Mouse (Mus musculus) forebrain, embryonic 13.5 days (tissue): ENCODE data around the gene Zfyve1. TPM values are rescaled to one million over a fixed set of nuclear protein-coding genes. Genes with fewer than 3 reads are reported as not detected.
"Not testable (repeated sequence)": the region's sequence is repeated elsewhere in the genome, so short reads cannot be mapped to it uniquely, and the experiment has no call there.

Experiments used
- ATAC-seq: fragments of 200-750 bp; cut with Nextera tagmentation; 2 replicates; pipeline ENCODE4 v1.8.0; 2017
- H3K27ac ChIP-seq: fragments of 300-500 bp; sonication (generic); 2 replicates; pipeline ENCODE4 v1.5.1; 2015; ENCODE audit warnings: inconsistent platforms, mild to moderate bottlenecking, moderate library complexity
- H3K27me3 ChIP-seq: fragments of 300-500 bp; sonication (generic); 2 replicates; pipeline ENCODE4 v1.6.1; 2015; ENCODE audit warnings: mild to moderate bottlenecking, inconsistent platforms
- H3K36me3 ChIP-seq: fragments of 300-500 bp; sonication (generic); 2 replicates; pipeline ENCODE4 v1.6.1; 2015; ENCODE audit warnings: mild to moderate bottlenecking, inconsistent platforms; ENCODE audit not compliant: poor library complexity, severe bottlenecking
- H3K4me1 ChIP-seq: fragments of 300-500 bp; sonication (generic); 2 replicates; pipeline ENCODE4 v1.6.1; 2015; ENCODE audit warnings: inconsistent platforms
- H3K4me2 ChIP-seq: fragments of 300-500 bp; sonication (generic); 2 replicates; pipeline ENCODE4 v1.6.1; 2015; ENCODE audit warnings: inconsistent platforms, mild to moderate bottlenecking, moderate library complexity
- H3K4me3 ChIP-seq: fragments of 300-500 bp; sonication (generic); 2 replicates; pipeline ENCODE4 v1.5.1; 2015; ENCODE audit warnings: mild to moderate bottlenecking, inconsistent platforms
- H3K9ac ChIP-seq: fragments of 300-500 bp; sonication (generic); 2 replicates; pipeline ENCODE4 v1.6.1; 2015; ENCODE audit warnings: mild to moderate bottlenecking, inconsistent platforms
- H3K9me3 ChIP-seq: fragments of 300-500 bp; sonication (generic); replicated peaks from 2 replicates; pipeline ENCODE4 v1.6.1; 2016; ENCODE audit warnings: inconsistent platforms
- WGBS: fragments of 180-500 bp; shearing (Covaris S2); methylation state at CpG from one replicate; pipeline ENCODE4 v1.1.7; 2015; 5-methylcytosine and 5-hydroxymethylcytosine counted together
- polyA plus RNA-seq: library from polyadenylated mRNA; unstranded; fragments of >200 nt; fragmentation: Nextera tagmentation; extraction: Ambion mirVana; gene quantifications from 2 replicates; pipeline ENCODE4 v1.2.1, GENCODE M21; 2015

The Zfyve1 gene
- polyA plus RNA-seq, 1 experiment from 2014 or later: 30.8 TPM

DNA sequence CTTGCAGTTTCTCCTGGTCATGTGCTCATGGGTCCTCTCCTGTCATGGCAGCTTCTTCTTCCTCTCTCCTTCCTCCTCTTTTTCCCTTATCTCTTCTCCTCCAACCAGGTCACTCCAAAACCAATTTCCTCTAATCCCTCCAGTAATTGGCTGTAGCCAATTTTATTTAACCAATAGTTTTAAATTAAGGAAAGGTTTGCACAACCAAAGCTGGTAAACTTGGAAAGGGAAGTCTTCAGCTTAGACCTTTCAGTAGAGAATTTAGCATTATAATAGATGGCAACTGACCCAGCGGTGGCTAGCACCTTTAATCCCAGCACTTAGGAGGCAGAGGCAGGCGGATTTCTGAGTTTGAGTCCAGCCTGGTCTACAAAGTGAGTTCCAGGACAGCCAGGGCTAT is 9.4 kb upstream of the Zfyve1 start:
- H3K9ac ChIP-seq, ATAC-seq, H3K36me3 ChIP-seq, H3K27ac ChIP-seq, H3K4me1 ChIP-seq, H3K4me2 ChIP-seq, H3K9me3 ChIP-seq, H3K27me3 ChIP-seq, H3K4me3 ChIP-seq: not testable (repeated sequence)
- 77% methylated on average over 2 of the region's 2 CpGs for WGBS

DNA sequence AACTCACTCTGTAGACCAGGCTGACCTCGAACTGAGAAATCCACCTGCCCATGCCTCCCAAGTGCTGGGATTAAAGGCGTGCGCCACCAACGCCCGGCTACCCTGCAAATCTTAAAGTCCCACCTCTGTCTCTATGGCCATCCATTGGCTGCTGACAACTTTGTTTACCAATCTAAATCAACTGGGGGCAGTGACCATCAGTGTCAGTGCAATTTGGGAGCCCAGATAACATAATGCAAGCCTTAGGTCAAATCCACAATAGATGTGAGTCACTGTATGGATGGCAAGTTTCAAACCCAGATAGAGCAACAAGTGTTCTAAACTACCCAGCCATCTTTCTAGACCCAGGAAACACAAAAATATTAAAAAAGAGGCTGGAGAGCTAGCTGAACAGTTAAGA is 5.3 kb upstream of the Zfyve1 start:
- Histone ChIP-seq H3K9me3 (no peaks in the 10 kb centered on the region), H3K4me1 (no peaks in the 10 kb centered on the region), H3K4me2 (no peak overlapping the region), H3K27ac (no peak overlapping the region), H3K4me3 (no peak overlapping the region), H3K27me3 (no peaks in the 10 kb centered on the region), H3K9ac (no peak overlapping the region), H3K36me3 (no peaks in the 10 kb centered on the region)
- whole genome bisulfite sequencing: 89% methylated on average over 5 of the region's 5 CpGs
- no peak for ATAC-seq

DNA sequence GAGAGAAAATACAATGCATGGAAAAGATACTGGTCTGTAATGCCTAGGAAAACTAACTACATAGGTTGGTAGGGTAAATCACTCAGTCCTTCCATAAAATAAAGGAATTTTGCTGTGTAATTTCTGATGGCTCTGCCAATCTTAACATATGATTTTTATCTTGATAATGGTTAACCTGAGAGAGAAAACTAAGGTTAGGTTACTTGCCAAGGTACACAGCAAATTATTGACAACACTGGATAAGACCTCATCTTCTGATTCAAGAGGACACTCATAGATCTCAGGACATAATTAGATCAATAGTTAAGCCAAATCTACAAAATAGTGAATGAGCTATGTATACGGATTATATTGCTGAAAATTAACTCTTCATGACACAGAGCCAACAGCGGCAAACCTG is 859 bp upstream of the Zfyve1 start:
- Histone ChIP-seq H3K9ac (no peak overlapping the region), H3K36me3 (peaks cover 21% of the 10 kb centered on the region), H3K4me3 (no peak overlapping the region), H3K27ac (no peak overlapping the region), H3K4me1 (peaks cover 31% of the 10 kb centered on the region), H3K4me2 (no peak overlapping the region), H3K9me3 (no peaks in the 10 kb centered on the region), H3K27me3 (no peaks in the 10 kb centered on the region)
- 82% methylated on average over 2 of the region's 2 CpGs for WGBS
- ATAC-seq: no peak

DNA sequence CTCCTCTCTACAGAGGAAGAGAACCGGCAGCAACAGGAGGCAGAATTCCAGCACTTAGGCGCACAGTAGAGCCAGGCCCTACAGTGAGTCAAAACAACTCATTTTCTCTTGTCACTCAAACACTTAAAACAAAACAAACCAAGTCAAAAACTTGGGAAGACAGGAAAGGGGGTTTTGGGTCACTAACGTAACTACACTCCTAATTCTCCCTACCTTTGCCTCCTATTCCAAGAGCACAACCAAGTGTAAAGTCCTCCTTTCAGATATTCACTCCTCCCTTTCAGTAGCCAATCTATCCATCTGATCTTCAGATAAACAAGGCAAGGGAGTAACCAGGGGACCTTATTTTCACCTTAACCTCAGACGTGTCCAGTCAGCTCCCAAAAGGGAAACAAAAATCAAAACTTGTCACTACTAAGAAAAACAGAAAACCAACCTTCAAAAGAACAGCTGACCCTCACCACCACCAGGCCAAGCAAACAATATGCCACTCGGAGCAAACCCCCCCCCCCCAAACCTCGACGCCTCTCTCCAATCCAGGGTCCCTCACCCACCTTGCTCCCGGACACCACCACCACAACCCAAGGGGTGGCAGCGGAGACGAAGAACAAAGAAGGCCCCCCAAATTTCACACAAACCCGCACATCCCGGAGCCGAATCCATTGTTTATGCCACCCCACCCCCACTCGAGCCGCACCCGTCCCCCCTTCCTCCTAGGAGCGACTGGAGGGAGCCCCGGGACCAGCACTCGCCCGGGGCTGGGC is 649 bp downstream of the Zfyve1 start:
- no peaks in the 10 kb centered on the region for H3K9me3 ChIP-seq
- 4% methylated on average over 20 of the region's 20 CpGs for WGBS
- no peaks in the 10 kb centered on the region for H3K27me3 ChIP-seq
- peak overlapping the region; percentile 95 for H3K4me3 ChIP-seq
- H3K27ac ChIP-seq: peak overlapping the region; percentile 96
- H3K4me2 ChIP-seq: peak overlapping the region; percentile 77
- H3K36me3 ChIP-seq: peaks cover 34% of the 10 kb centered on the region
- no peak for ATAC-seq
- peak overlapping the region; percentile 98 for H3K9ac ChIP-seq
- peaks cover 38% of the 10 kb centered on the region for H3K4me1 ChIP-seq

DNA sequence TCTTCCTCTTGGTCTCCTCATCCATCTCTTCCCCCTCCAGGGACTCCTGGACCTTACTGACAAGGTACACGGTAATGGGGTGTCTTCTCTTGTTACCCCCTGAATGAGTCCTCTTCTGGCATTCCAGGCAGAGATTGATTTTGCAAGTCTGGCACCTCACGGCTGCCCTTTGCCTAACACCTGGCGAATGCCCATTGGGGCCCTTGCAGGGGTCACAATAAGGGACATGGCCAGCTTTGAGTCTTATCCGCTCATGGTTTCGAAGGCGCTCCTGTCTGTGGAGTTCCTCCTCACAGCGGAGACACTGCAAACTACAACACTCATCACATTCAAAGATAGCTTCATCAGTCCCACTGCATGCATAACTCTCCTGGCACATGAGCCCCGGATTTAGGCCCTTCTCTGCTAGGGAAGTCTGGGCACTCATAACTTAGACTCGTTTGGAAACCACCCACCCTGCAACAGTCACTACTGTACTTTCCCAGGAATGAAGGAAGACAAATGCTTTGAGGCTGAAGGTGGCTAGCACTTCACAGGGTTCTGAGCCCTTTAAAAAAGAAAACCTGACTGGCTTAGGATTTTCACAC is 2.5 kb downstream of the Zfyve1 start:
- Histone ChIP-seq H3K4me1 (peaks cover 38% of the 10 kb centered on the region), H3K4me2 (peak overlapping the region; percentile 77; the same call in 1 of the 2 replicates), H3K9me3 (no peaks in the 10 kb centered on the region), H3K27ac (no peak overlapping the region), H3K4me3 (no peak overlapping the region), H3K9ac (no peak overlapping the region), H3K36me3 (peaks cover 50% of the 10 kb centered on the region), H3K27me3 (no peaks in the 10 kb centered on the region)
- WGBS: 94% methylated on average over 9 of the region's 9 CpGs
- ATAC-seq: no peak

DNA sequence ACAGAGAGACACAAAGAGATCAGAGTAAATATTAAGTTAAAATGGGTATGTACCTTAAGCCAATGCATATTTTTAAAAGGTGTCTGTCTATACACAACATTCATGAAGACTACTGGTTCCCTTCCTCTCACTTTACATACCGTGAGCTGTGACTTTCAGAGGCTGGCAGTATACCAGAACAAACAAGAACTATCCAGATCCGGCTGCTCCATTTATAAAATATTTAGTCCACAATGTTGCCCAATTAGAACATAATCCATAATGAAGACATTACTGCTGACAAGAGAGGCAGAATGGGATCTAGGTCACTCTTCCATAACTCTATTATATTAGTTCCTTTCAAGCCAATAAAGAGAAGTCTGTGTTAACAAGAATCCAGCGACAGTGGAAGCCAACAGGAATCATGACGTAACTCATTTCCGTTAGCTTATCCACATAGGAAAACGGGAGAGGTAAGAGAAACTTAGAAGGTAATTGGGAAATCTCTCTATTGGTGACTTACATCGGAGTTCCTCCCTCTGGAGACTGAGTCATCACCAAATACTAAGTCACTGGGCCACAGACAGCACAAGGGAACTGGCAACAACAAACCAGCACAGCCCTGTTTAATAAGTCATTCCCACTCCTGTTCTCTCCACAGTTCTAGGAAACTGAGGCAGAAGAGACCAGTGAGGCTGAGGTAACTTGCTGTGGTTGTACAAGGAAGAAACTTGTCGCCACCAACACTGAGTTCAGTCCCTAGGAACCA is 5.1 kb downstream of the Zfyve1 start:
- H3K4me2 ChIP-seq: no peak overlapping the region
- H3K4me3 ChIP-seq: no peak overlapping the region
- H3K9ac ChIP-seq: no peak overlapping the region
- H3K27ac ChIP-seq: no peak overlapping the region
- peaks cover 75% of the 10 kb centered on the region for H3K36me3 ChIP-seq
- 93% methylated on average over 8 of the region's 8 CpGs for WGBS
- no peaks in the 10 kb centered on the region for H3K27me3 ChIP-seq
- H3K9me3 ChIP-seq: no peaks in the 10 kb centered on the region
- ATAC-seq: no peak
- peaks cover 38% of the 10 kb centered on the region for H3K4me1 ChIP-seq

DNA sequence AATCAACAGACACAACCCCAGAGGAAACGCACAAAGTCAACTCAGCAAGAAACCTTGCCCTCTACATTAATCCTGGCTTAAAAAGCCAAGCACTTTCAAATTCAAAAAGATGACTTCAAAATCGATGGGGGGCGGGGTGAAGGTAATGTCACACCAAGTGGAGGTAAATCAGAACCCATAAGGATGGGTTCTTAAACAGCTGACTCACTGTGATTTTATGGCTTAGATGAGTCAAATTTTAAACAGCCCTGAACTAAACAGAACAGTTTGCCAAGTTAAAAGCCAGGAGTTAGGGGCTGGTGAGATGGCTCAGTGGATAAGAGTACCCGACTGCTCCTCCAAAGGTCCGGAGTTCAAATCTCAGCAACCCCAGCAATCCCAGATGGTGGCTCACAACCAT is 10.4 kb downstream of the Zfyve1 start:
- H3K4me3 ChIP-seq: no peak overlapping the region
- no peak overlapping the region for H3K4me2 ChIP-seq
- WGBS: 92% methylated on average over 5 of the region's 5 CpGs
- ATAC-seq: no peak
- no peak overlapping the region for H3K27ac ChIP-seq
- no peaks in the 10 kb centered on the region for H3K4me1 ChIP-seq
- H3K9me3 ChIP-seq: no peaks in the 10 kb centered on the region
- H3K36me3 ChIP-seq: peaks cover 87% of the 10 kb centered on the region
- H3K27me3 ChIP-seq: no peaks in the 10 kb centered on the region
- no peak overlapping the region for H3K9ac ChIP-seq

DNA sequence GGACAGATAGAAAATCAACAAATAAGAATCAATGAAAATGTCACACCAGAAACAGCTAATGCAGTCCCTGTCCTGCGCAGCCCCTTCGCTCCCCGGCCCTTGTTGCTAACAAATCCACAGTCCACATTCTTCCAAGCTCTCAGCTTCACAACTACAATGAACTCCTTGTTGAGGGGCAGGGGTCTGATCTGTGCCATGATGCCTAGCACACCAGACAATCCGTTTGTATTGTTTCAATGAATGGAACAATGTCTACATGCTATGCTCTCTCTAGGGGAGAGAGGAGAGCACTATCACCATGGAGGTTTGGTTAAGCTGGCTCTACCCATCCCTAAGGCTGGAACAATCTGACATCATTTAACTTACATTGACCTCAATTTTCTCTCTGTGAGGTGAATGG is 14.3 kb downstream of the Zfyve1 start:
- H3K36me3 ChIP-seq: peaks cover 60% of the 10 kb centered on the region
- ATAC-seq: no peak

DNA sequence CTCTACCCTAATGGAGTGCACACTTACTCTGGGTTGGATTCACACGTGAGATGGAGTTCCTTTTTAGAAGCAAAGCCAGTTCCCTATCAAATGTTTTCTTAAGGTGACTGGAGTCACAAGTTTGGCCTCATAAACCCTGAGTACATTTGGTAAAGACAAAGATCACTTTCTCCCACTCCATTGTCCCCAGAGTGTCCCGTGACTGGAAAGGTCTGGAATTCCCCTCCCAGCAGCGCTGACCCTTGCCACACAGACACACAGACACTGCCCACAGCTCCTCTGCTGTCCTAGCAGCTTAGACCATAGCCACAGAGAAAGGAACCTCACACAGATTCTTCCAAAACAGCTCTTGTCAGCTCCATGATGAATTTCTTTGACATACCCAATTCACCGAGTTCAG is 14.9 kb downstream of the Zfyve1 start:
- Histone ChIP-seq H3K4me3 (no peak overlapping the region), H3K9me3 (no peaks in the 10 kb centered on the region), H3K4me1 (peaks cover 13% of the 10 kb centered on the region), H3K4me2 (no peak overlapping the region), H3K36me3 (peaks cover 62% of the 10 kb centered on the region), H3K9ac (no peak overlapping the region), H3K27ac (no peak overlapping the region), H3K27me3 (no peaks in the 10 kb centered on the region)
- 84% methylated on average over 4 of the region's 4 CpGs for WGBS
- no peak for ATAC-seq

More for the DNA sequence above, 14.3 kb downstream of the Zfyve1 start:
- 84% methylated on average over 4 of the region's 4 CpGs for WGBS
- Histone ChIP-seq H3K9me3 (no peaks in the 10 kb centered on the region), H3K4me3 (no peak overlapping the region), H3K27ac (no peak overlapping the region), H3K4me2 (no peak overlapping the region), H3K9ac (no peak overlapping the region), H3K27me3 (no peaks in the 10 kb centered on the region), H3K4me1 (peaks cover 13% of the 10 kb centered on the region)

DNA sequence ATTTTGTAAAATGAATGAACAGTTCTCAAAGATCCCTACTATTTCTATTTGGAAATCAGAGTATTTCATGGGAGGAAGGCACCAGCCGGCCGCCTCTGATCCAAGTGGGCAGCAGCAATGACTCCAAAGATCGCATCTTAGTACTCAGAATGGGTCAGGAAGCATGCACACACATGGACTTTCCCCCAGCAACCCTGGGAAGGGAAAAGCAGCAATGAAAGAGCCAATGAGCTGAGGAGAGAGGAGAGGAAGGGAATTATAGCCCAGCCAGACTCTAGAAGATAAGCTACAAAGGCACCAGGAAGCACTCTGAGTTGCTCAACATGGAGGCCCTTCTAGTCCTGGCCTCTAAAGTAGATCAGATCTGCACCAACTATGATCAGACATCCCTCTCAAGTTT is 16.7 kb downstream of the Zfyve1 start:
- peaks cover 59% of the 10 kb centered on the region for H3K36me3 ChIP-seq
- H3K4me1 ChIP-seq: peaks cover 13% of the 10 kb centered on the region

DNA sequence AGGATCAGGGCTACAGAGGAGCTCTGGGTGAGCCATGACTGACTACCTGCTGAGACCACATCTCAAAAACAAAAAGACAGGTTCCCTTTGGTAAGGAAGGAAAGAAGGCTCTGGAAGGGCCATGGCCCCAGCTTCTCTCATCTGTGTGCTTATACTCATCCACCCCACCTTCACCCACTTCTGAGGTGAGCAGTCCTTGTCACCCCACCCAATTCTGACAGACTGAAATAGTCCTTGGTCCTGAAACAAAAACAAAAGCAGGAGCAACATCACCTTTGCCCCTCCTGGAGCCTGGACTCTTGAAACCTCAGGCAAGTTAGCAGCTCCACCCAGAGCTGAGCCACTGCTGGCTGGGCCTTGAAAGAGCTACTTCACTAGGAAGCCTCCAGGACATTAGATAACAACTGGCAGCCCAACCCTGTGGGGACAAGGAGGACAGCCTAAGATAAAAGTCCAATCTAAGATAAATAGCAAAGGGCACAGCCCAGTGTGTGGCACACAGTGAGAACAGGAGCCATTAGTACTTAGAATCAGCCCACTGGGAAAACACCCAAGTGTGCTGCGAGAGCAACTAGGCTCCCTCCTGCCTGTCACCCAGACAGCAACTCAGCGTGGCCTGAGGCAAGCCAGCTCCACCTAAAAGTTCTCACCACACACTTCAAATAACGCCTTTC is 18.0 kb downstream of the Zfyve1 start:
- H3K9me3 ChIP-seq: no peaks in the 10 kb centered on the region
- WGBS: 43% methylated on average over 3 of the region's 3 CpGs
- H3K36me3 ChIP-seq: peaks cover 60% of the 10 kb centered on the region

More for the DNA sequence above, 16.7 kb downstream of the Zfyve1 start:
- Histone ChIP-seq H3K9ac (no peak overlapping the region), H3K27ac (no peak overlapping the region), H3K4me2 (no peak overlapping the region), H3K9me3 (no peaks in the 10 kb centered on the region), H3K4me3 (no peak overlapping the region), H3K27me3 (no peaks in the 10 kb centered on the region)
- ATAC-seq: no peak
- WGBS: 99% methylated on average over 3 of the region's 3 CpGs

DNA sequence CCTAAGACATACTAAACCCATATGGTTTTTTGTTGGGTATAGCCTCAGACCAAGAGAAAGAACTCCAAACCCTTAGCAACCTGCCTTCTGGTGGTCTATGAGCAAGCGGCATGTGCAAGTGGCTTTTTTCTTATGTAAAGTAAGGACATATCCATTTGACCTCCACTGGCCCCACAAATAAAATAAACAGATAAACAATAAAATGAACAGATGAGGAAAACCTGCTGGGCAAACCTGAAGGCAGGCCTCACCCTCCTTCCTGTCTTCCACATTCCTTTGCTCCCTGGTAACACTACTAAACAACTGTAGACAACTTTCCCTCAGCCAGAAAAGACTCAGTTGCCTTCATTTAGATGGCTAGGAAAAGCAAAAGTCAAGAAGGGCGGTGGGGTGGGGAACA is 18.7 kb downstream of the Zfyve1 start:
- 87% methylated on average over 2 of the region's 2 CpGs for WGBS
- H3K4me3 ChIP-seq: no peak overlapping the region
- ATAC-seq: no peak
- H3K9me3 ChIP-seq: no peaks in the 10 kb centered on the region
- H3K9ac ChIP-seq: no peak overlapping the region
- H3K4me1 ChIP-seq: peaks cover 13% of the 10 kb centered on the region
- H3K27ac ChIP-seq: no peak overlapping the region
- H3K4me2 ChIP-seq: no peak overlapping the region
- no peaks in the 10 kb centered on the region for H3K27me3 ChIP-seq
- peaks cover 60% of the 10 kb centered on the region for H3K36me3 ChIP-seq

More for the DNA sequence above, 18.0 kb downstream of the Zfyve1 start:
- H3K4me3 ChIP-seq: no peak overlapping the region
- H3K27me3 ChIP-seq: no peaks in the 10 kb centered on the region
- ATAC-seq: no peak
- H3K27ac ChIP-seq: no peak overlapping the region
- peaks cover 13% of the 10 kb centered on the region for H3K4me1 ChIP-seq
- no peak overlapping the region for H3K4me2 ChIP-seq
- H3K9ac ChIP-seq: no peak overlapping the region
